Mouse (Mus musculus): ENCODE measurements around the gene Zfp429. TPM values are rescaled to one million over a fixed set of nuclear protein-coding genes. Genes with fewer than 3 reads are reported as not detected.
A peak's percentile ranks its signal among the peaks of the same experiment; 100 is the strongest.

Gene Zfp429
- total and polyA plus RNA-seq, 3 experiments: 0.67 to 1.0 TPM; not detected in 1

DNA sequence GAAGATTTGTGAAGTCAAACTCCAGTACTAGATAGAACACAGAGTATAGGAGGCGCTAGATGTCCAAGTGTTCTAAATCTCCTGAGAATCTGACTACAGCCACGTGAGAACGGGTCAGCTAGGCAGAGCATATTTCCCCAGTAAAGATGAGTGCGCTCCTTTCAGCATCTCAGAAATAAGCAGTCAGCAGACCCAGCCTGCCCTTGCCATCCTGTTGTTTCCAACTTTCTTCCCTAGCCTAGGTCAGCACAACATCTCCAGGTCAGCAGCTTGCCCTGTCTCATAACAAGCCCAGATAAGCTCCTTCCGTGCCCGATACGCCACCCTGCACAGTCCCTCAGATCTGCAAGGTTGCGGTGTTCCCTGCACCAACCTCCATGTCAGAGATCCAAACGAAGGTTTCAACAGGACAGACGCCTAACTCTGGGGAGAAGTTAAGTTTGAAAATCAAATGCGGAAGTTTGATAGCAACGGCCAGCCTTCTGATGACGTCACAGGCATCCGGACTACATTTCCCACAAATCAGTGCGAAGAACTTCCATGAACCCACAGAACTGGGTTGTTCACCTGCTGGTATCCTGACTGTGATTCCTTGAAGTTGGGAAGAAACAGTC is 39.4 kb downstream of the Zfp429 start, which contains the start of the genes Gm28044 and Zfp953:
Gene Gm28044 (minus strand): TSS at position 406 of the 614 bp plus-strand sequence.
Gene Zfp953 (minus strand): TSS at position 475 of the 614 bp plus-strand sequence.
- H3K9me3 ChIP-seq (replicated peaks; ENCODE audit: insufficient read depth, low read length): no peaks in the 10 kb centered on the region
- peak within 1 kb of the TSS; percentile 72 for H3K9ac ChIP-seq (ENCODE audit: control insufficient read depth, low read depth, low read length, poor library complexity, severe bottlenecking)
- H3K4me1 ChIP-seq (ENCODE audit: control insufficient read depth in 1 of 2, insufficient read depth in 2 of 2, low read length in 2 of 2): peaks cover 0 to 3% of the 10 kb centered on the region in 2 experiments; a peak in 2 of 4 replicates
- peak within 1 kb of the TSS; percentile 78 to 82 for H3K4me3 ChIP-seq (ENCODE audit: control insufficient read depth in 1 of 2, insufficient read depth in 1 of 2, low read depth in 2 of 2, low read length in 2 of 2)
- H3K27me3 ChIP-seq (ENCODE audit: control insufficient read depth in 1 of 2, insufficient read depth in 2 of 2, low read length in 2 of 2): no peaks in the 10 kb centered on the region
- peak within 1 kb of the TSS; percentile 64 for H3K27ac ChIP-seq (ENCODE audit: control insufficient read depth, low read depth, low read length)
- peaks cover 0 to 6% of the 10 kb centered on the region in 2 experiments; a peak in 2 of 4 replicates for H3K36me3 ChIP-seq (ENCODE audit: control insufficient read depth in 1 of 2, insufficient read depth in 2 of 2, low read length in 2 of 2)
- H3K79me2 ChIP-seq (ENCODE audit: control insufficient read depth, insufficient read depth, low read length, poor library complexity): no peaks in the 10 kb centered on the region
- DNase-seq (ENCODE audit: low read depth, low spot score): peak; percentile 94
- peak; percentile 83 for TF ChIP-seq KAT2A (conservative IDR thresholded peaks at IDR 0.05; ENCODE audit: low read depth, low read length)
- peak; percentile 57; the same call in 1 of the 2 replicates for TF ChIP-seq ETS1 (IDR thresholded peaks at IDR 0.05; ENCODE audit: low read depth, low read length)
- peak; percentile 25; the same call in 1 of the 2 replicates for TF ChIP-seq MYB (IDR thresholded peaks at IDR 0.05; ENCODE audit: low read depth, low read length)
- TF ChIP-seq POLR2A (IDR thresholded peaks at IDR 0.05; ENCODE audit: control insufficient read depth in 1 of 2, insufficient read depth in 1 of 2, low read depth in 1 of 2, low read length in 2 of 2, poor library complexity in 1 of 2): peak; percentile 43 to 82; a peak in 3 of 4 replicates
- TF ChIP-seq NRF1 (IDR thresholded peaks at IDR 0.05; ENCODE audit: insufficient read depth, low read depth, low read length, poor library complexity, severe bottlenecking): no peak
- peak; percentile 68 for TF ChIP-seq GATA1 (IDR thresholded peaks at IDR 0.05; ENCODE audit: low read depth, low read length)
- peak; percentile 98 for TF ChIP-seq HCFC1 (IDR thresholded peaks at IDR 0.05; ENCODE audit: low read depth, low read length)
- TF ChIP-seq ZKSCAN1 (IDR thresholded peaks at IDR 0.05; ENCODE audit: low read depth, low read length): no peak
- TF ChIP-seq EP300 (IDR thresholded peaks at IDR 0.05; ENCODE audit: low read depth in 1 of 2, low read length in 2 of 2): no peak
- no peak for TF ChIP-seq ZNF384 (IDR thresholded peaks at IDR 0.05; ENCODE audit: low read depth, low read length)
- TF ChIP-seq SIN3A (IDR thresholded peaks at IDR 0.05; ENCODE audit: low read length): peak; percentile 96
- no peak for TF ChIP-seq JUND (IDR thresholded peaks at IDR 0.05; ENCODE audit: low read depth, low read length)
- TF ChIP-seq RAD21 (IDR thresholded peaks at IDR 0.05; ENCODE audit: low read depth, low read length): no peak; the same call in 1 of the 2 replicates
- peak; percentile 52; the same call in 1 of the 2 replicates for TF ChIP-seq BHLHE40 (IDR thresholded peaks at IDR 0.05; ENCODE audit: borderline replicate concordance, low read depth, low read length)
- no peak for TF ChIP-seq USF2 (IDR thresholded peaks at IDR 0.05; ENCODE audit: borderline replicate concordance in 1 of 2, insufficient read depth in 1 of 2, low read depth in 1 of 2, low read length in 2 of 2)
- peak in 1 of 3 experiments; percentile 15; a peak in 1 of 6 replicates for TF ChIP-seq CTCF (IDR thresholded peaks at IDR 0.05 in 2 of 3, conservative IDR thresholded peaks at IDR 0.05 in 1 of 3; ENCODE audit: control insufficient read depth in 1 of 3, insufficient read depth in 1 of 3, low read depth in 2 of 3, low read length in 3 of 3, poor library complexity in 1 of 3, severe bottlenecking in 1 of 3)
- TF ChIP-seq MAFK (IDR thresholded peaks at IDR 0.05; ENCODE audit: borderline replicate concordance, low read depth, low read length): no peak
- peak; percentile 87 for TF ChIP-seq TBP (IDR thresholded peaks at IDR 0.05; ENCODE audit: low read depth, low read length)
- TF ChIP-seq RCOR1 (IDR thresholded peaks at IDR 0.05; ENCODE audit: low read depth, low read length): peak; percentile 60
- TF ChIP-seq GABPA (IDR thresholded peaks at IDR 0.05; ENCODE audit: low read depth, low read length): no peak
- TF ChIP-seq UBTF (IDR thresholded peaks at IDR 0.05; ENCODE audit: borderline replicate concordance, insufficient read depth, low read depth, low read length): no peak
- peak; percentile 24; the same call in 1 of the 2 replicates for TF ChIP-seq MAX (IDR thresholded peaks at IDR 0.05; ENCODE audit: low read length)
- TF ChIP-seq CHD2 (IDR thresholded peaks at IDR 0.05; ENCODE audit: low read length): no peak
- peak; percentile 87 for TF ChIP-seq NELFE (IDR thresholded peaks at IDR 0.05; ENCODE audit: low read depth, low read length)
- peak; percentile 48; the same call in 1 of the 2 replicates for TF ChIP-seq TCF12 (IDR thresholded peaks at IDR 0.05; ENCODE audit: low read depth, low read length)
- no peak for TF ChIP-seq MAZ (IDR thresholded peaks at IDR 0.05; ENCODE audit: low read depth, low read length)
- TF ChIP-seq POLR2AphosphoS5 (IDR thresholded peaks at IDR 0.05; ENCODE audit: borderline replicate concordance, low read depth, low read length): no peak
- TF ChIP-seq ELF1 (IDR thresholded peaks at IDR 0.05; ENCODE audit: low read depth, low read length): peak; percentile 99
- TF ChIP-seq POLR2AphosphoS2 (IDR thresholded peaks at IDR 0.05; ENCODE audit: low read length): peak; percentile 65; the same call in 1 of the 2 replicates
- TF ChIP-seq MYC (IDR thresholded peaks at IDR 0.05; ENCODE audit: low read depth, low read length): peak; percentile 51; the same call in 1 of the 2 replicates
- no peak for TF ChIP-seq TAL1 (IDR thresholded peaks at IDR 0.05; ENCODE audit: low read length)
- no peak for TF ChIP-seq CHD1 (IDR thresholded peaks at IDR 0.05; ENCODE audit: low read depth, low read length)
- TF ChIP-seq MXI1 (IDR thresholded peaks at IDR 0.05; ENCODE audit: low read depth, low read length): peak; percentile 65
- no peak for TF ChIP-seq SMC3 (IDR thresholded peaks at IDR 0.05; ENCODE audit: low read depth, low read length)
- TF ChIP-seq ZC3H11A (IDR thresholded peaks at IDR 0.05; ENCODE audit: low read depth, low read length): no peak
- TF ChIP-seq USF1 (IDR thresholded peaks at IDR 0.05; ENCODE audit: low read depth, low read length): peak; percentile 43; the same call in 1 of the 2 replicates

All from MEL (cell line).